Mouse (Mus musculus): ENCODE measurements around the gene Arid1b. TPM values are rescaled to one million over a fixed set of nuclear protein-coding genes. Genes with fewer than 3 reads are reported as not detected.
A peak's percentile ranks its signal among the peaks of the same experiment; 100 is the strongest.

Gene Arid1b
- polyA plus RNA-seq, 1 experiment from 2014 or later: 7.2 TPM

- Histone ChIP-seq H3K27ac (ENCODE audit: low read length) (no peak overlapping the region), H3K4me1 (ENCODE audit: insufficient read depth, low read depth, low read length) (peaks cover 20% of the 10 kb centered on the region; the same call in 1 of the 2 replicates)
These were observed 69.5 kb downstream of the Arid1b start for GRCm38 (mm10) chr17:5063471-5064176.

GRCm38 (mm10) chr17:5064777-5065176, 70.6 kb downstream of the Arid1b start:
- Histone ChIP-seq H3K4me3 (ENCODE audit: low read depth, low read length) (no peak overlapping the region), H3K27me3 (replicated peaks; ENCODE audit: insufficient read depth, low read length) (no peaks in the 10 kb centered on the region), H3K4me1 (ENCODE audit: insufficient read depth, low read depth, low read length) (peaks cover 13% of the 10 kb centered on the region; the same call in 1 of the 2 replicates), H3K9me3 (ENCODE audit: low read length) (no peaks in the 10 kb centered on the region), H3K27ac (ENCODE audit: low read length) (no peak overlapping the region), H3K9ac (replicated peaks; ENCODE audit: low read depth) (no peak overlapping the region), H3K4me2 (replicated peaks; ENCODE audit: low read depth, low read length) (no peak overlapping the region), H3K36me3 (ENCODE audit: insufficient read depth, low read length) (no peaks in the 10 kb centered on the region)
- ATAC-seq (no peak), DNase-seq (ENCODE audit: low spot score) (no peak)
- TF ChIP-seq CTCF (IDR thresholded peaks at IDR 0.05): peak; percentile 60
- no peak for TF ChIP-seq EP300 (IDR thresholded peaks at IDR 0.05)
- WGBS: 63% methylated on average over 6 of the region's 6 CpGs

More at GRCm38 (mm10) chr17:5063471-5064176, 69.5 kb downstream of the Arid1b start:
- Histone ChIP-seq H3K4me3 (ENCODE audit: low read depth, low read length) (no peak overlapping the region), H3K4me2 (replicated peaks; ENCODE audit: low read depth, low read length) (no peak overlapping the region), H3K36me3 (ENCODE audit: insufficient read depth, low read length) (no peaks in the 10 kb centered on the region), H3K9ac (replicated peaks; ENCODE audit: low read depth) (no peak overlapping the region), H3K9me3 (ENCODE audit: low read length) (no peaks in the 10 kb centered on the region), H3K27me3 (replicated peaks; ENCODE audit: insufficient read depth, low read length) (no peaks in the 10 kb centered on the region)
- no peak for DNase-seq (ENCODE audit: low spot score)
- ATAC-seq: no peak
- no peak for TF ChIP-seq CTCF (IDR thresholded peaks at IDR 0.05)
- no peak for TF ChIP-seq EP300 (IDR thresholded peaks at IDR 0.05)
- 82% methylated on average over 9 of the region's 9 CpGs for WGBS

- H3K27ac ChIP-seq (ENCODE audit: low read length): no peak overlapping the region
- no peak for ATAC-seq
- H3K9me3 ChIP-seq (ENCODE audit: low read length): no peaks in the 10 kb centered on the region
- H3K4me1 ChIP-seq (ENCODE audit: insufficient read depth, low read depth, low read length): peaks cover 9% of the 10 kb centered on the region; the same call in 1 of the 2 replicates
- no peak overlapping the region for H3K4me3 ChIP-seq (ENCODE audit: low read depth, low read length)
- no peaks in the 10 kb centered on the region for H3K36me3 ChIP-seq (ENCODE audit: insufficient read depth, low read length)
- no peak for TF ChIP-seq EP300 (IDR thresholded peaks at IDR 0.05)
- TF ChIP-seq CTCF (IDR thresholded peaks at IDR 0.05): no peak
- H3K4me2 ChIP-seq (replicated peaks; ENCODE audit: low read depth, low read length): no peak overlapping the region
- H3K9ac ChIP-seq (replicated peaks; ENCODE audit: low read depth): no peak overlapping the region
- H3K27me3 ChIP-seq (replicated peaks; ENCODE audit: insufficient read depth, low read length): no peaks in the 10 kb centered on the region
- 71% methylated on average over 6 of the region's 6 CpGs for WGBS
- no peak for DNase-seq (ENCODE audit: low spot score)
These were observed 71.1 kb downstream of the Arid1b start for GRCm38 (mm10) chr17:5065270-5065669.

GRCm38 (mm10) chr17:5066835-5067234, 72.7 kb downstream of the Arid1b start:
- Histone ChIP-seq H3K4me2 (replicated peaks; ENCODE audit: low read depth, low read length) (no peak overlapping the region), H3K9ac (replicated peaks; ENCODE audit: low read depth) (no peak overlapping the region), H3K36me3 (ENCODE audit: insufficient read depth, low read length) (no peaks in the 10 kb centered on the region), H3K4me3 (ENCODE audit: low read depth, low read length) (no peak overlapping the region), H3K9me3 (ENCODE audit: low read length) (no peaks in the 10 kb centered on the region), H3K27me3 (replicated peaks; ENCODE audit: insufficient read depth, low read length) (no peaks in the 10 kb centered on the region), H3K4me1 (ENCODE audit: insufficient read depth, low read depth, low read length) (peaks cover 3% of the 10 kb centered on the region; the same call in 1 of the 2 replicates), H3K27ac (ENCODE audit: low read length) (no peak overlapping the region)
- 84% methylated on average over 8 of the region's 8 CpGs for WGBS
- ATAC-seq (no peak), DNase-seq (ENCODE audit: low spot score) (no peak)
- TF ChIP-seq CTCF (IDR thresholded peaks at IDR 0.05) (no peak), EP300 (IDR thresholded peaks at IDR 0.05) (no peak)

GRCm38 (mm10) chr17:5067264-5067663, 73.1 kb downstream of the Arid1b start:
- no peaks in the 10 kb centered on the region for H3K27me3 ChIP-seq (replicated peaks; ENCODE audit: insufficient read depth, low read length)
- no peaks in the 10 kb centered on the region for H3K9me3 ChIP-seq (ENCODE audit: low read length)
- WGBS: 57% methylated on average over 4 of the region's 4 CpGs
- H3K4me1 ChIP-seq (ENCODE audit: insufficient read depth, low read depth, low read length): peaks cover 3% of the 10 kb centered on the region; the same call in 1 of the 2 replicates
- no peak for DNase-seq (ENCODE audit: low spot score)
- no peak overlapping the region for H3K4me3 ChIP-seq (ENCODE audit: low read depth, low read length)
- H3K27ac ChIP-seq (ENCODE audit: low read length): no peak overlapping the region
- H3K36me3 ChIP-seq (ENCODE audit: insufficient read depth, low read length): no peaks in the 10 kb centered on the region
- TF ChIP-seq CTCF (IDR thresholded peaks at IDR 0.05) (peak; percentile 2; the same call in 1 of the 2 replicates), EP300 (IDR thresholded peaks at IDR 0.05) (no peak)
- no peak overlapping the region for H3K9ac ChIP-seq (replicated peaks; ENCODE audit: low read depth)
- no peak overlapping the region for H3K4me2 ChIP-seq (replicated peaks; ENCODE audit: low read depth, low read length)
- no peak for ATAC-seq

- Histone ChIP-seq H3K9me3 (ENCODE audit: low read length) (no peaks in the 10 kb centered on the region), H3K4me2 (replicated peaks; ENCODE audit: low read depth, low read length) (no peak overlapping the region), H3K4me1 (ENCODE audit: insufficient read depth, low read depth, low read length) (peaks cover 10% of the 10 kb centered on the region), H3K9ac (replicated peaks; ENCODE audit: low read depth) (no peak overlapping the region), H3K27me3 (replicated peaks; ENCODE audit: insufficient read depth, low read length) (no peaks in the 10 kb centered on the region), H3K36me3 (ENCODE audit: insufficient read depth, low read length) (no peaks in the 10 kb centered on the region), H3K4me3 (ENCODE audit: low read depth, low read length) (no peak overlapping the region), H3K27ac (ENCODE audit: low read length) (no peak overlapping the region)
- DNase-seq (ENCODE audit: low spot score) (no peak), ATAC-seq (no peak)
- TF ChIP-seq EP300 (IDR thresholded peaks at IDR 0.05) (no peak), CTCF (IDR thresholded peaks at IDR 0.05) (no peak)
- 89% methylated on average over 3 of the region's 3 CpGs for WGBS
These were observed 76.3 kb downstream of the Arid1b start for GRCm38 (mm10) chr17:5070399-5070798.

All from lung, postnatal 0 days (tissue).